Mouse (Mus musculus): ENCODE measurements around the gene Prmt1. TPM values are rescaled to one million over a fixed set of nuclear protein-coding genes. Genes with fewer than 3 reads are reported as not detected.

The Prmt1 gene
- polyA plus RNA-seq, 1 experiment from 2014 or later, result 55.6 TPM

GRCm38 (mm10) chr7:45004546-45004945 lies 18.2 kb upstream of the Prmt1 start:
- Histone ChIP-seq H3K79me2 (ENCODE audit: inconsistent target) (peaks cover 53% of the 10 kb centered on the region), H3K36me3 (ENCODE audit: inconsistent target) (peaks cover 85% of the 10 kb centered on the region), H3K4me3 (ENCODE audit: inconsistent target) (no peak overlapping the region), H3K27ac (no peak overlapping the region)
- WGBS (ENCODE audit: missing documents), result 66% methylated on average over 3 of the region's 3 CpGs

GRCm38 (mm10) chr7:45002440-45002839 lies 16.1 kb upstream of the Prmt1 start:
- whole genome bisulfite sequencing (ENCODE audit: missing documents), result 64% methylated on average over 7 of the region's 7 CpGs
- H3K4me3 ChIP-seq (ENCODE audit: inconsistent target), result no peak overlapping the region

GRCm38 (mm10) chr7:45000539-45001114 lies 14.3 kb upstream of the Prmt1 start:
- peaks cover 57% of the 10 kb centered on the region for H3K36me3 ChIP-seq (ENCODE audit: inconsistent target)
- peaks cover 45% of the 10 kb centered on the region for H3K79me2 ChIP-seq (ENCODE audit: inconsistent target)
- H3K4me3 ChIP-seq (ENCODE audit: inconsistent target), result no peak overlapping the region
- 94% methylated on average over 20 of the region's 21 CpGs for WGBS (ENCODE audit: missing documents)
- H3K27ac ChIP-seq, result no peak overlapping the region

More at GRCm38 (mm10) chr7:45002440-45002839, 16.1 kb upstream of the Prmt1 start:
- peaks cover 75% of the 10 kb centered on the region for H3K36me3 ChIP-seq (ENCODE audit: inconsistent target)
- H3K27ac ChIP-seq, result no peak overlapping the region
- peaks cover 57% of the 10 kb centered on the region for H3K79me2 ChIP-seq (ENCODE audit: inconsistent target)

- Histone ChIP-seq H3K79me2 (ENCODE audit: inconsistent target) (peaks cover 42% of the 10 kb centered on the region), H3K36me3 (ENCODE audit: inconsistent target) (peaks cover 48% of the 10 kb centered on the region), H3K4me3 (ENCODE audit: inconsistent target) (no peak overlapping the region), H3K27ac (no peak overlapping the region)
- 94% methylated on average over 11 of the region's 11 CpGs for WGBS (ENCODE audit: missing documents)
Observed at GRCm38 (mm10) chr7:44999753-45000152, 13.4 kb upstream of the Prmt1 start.

GRCm38 (mm10) chr7:44998501-44998955 lies 12.2 kb upstream of the Prmt1 start, which contains the start of gene Bcl2l12:
Gene Bcl2l12, minus strand, starts transcription at chr7:44998712.
- peaks cover 44% of the 10 kb centered on the region for H3K36me3 ChIP-seq (ENCODE audit: inconsistent target)
- under 1% methylated on average over 18 of the region's 18 CpGs for WGBS (ENCODE audit: missing documents)
- peaks cover 42% of the 10 kb centered on the region for H3K79me2 ChIP-seq (ENCODE audit: inconsistent target)
- peak within 1 kb of the TSS; percentile 93 for H3K4me3 ChIP-seq (ENCODE audit: inconsistent target)
- H3K27ac ChIP-seq, result peak within 1 kb of the TSS; percentile 84

- WGBS (ENCODE audit: missing documents), result under 1% methylated on average over 15 of the region's 15 CpGs
- Histone ChIP-seq H3K4me3 (ENCODE audit: inconsistent target) (peak overlapping the region; percentile 93), H3K79me2 (ENCODE audit: inconsistent target) (peaks cover 42% of the 10 kb centered on the region), H3K27ac (peak overlapping the region; percentile 84), H3K36me3 (ENCODE audit: inconsistent target) (peaks cover 44% of the 10 kb centered on the region)
Observed at GRCm38 (mm10) chr7:44997940-44998428, 11.6 kb upstream of the Prmt1 start.

GRCm38 (mm10) chr7:44997231-44997939 lies 11.0 kb upstream of the Prmt1 start, which contains the start of gene Irf3:
Gene Irf3, plus strand, starts transcription at chr7:44997648.
- Histone ChIP-seq H3K36me3 (ENCODE audit: inconsistent target) (peaks cover 38% of the 10 kb centered on the region), H3K4me3 (ENCODE audit: inconsistent target) (peak within 1 kb of the TSS; percentile 93), H3K79me2 (ENCODE audit: inconsistent target) (peaks cover 42% of the 10 kb centered on the region), H3K27ac (peak within 1 kb of the TSS; percentile 84)
- under 1% methylated on average over 43 of the region's 43 CpGs for WGBS (ENCODE audit: missing documents)

GRCm38 (mm10) chr7:44996672-44997071 lies 10.3 kb upstream of the Prmt1 start:
- peaks cover 36% of the 10 kb centered on the region for H3K79me2 ChIP-seq (ENCODE audit: inconsistent target)
- peak overlapping the region; percentile 93 for H3K4me3 ChIP-seq (ENCODE audit: inconsistent target)
- peak overlapping the region; percentile 84 for H3K27ac ChIP-seq
- peaks cover 33% of the 10 kb centered on the region for H3K36me3 ChIP-seq (ENCODE audit: inconsistent target)
- 11% methylated on average over 10 of the region's 10 CpGs for WGBS (ENCODE audit: missing documents)

GRCm38 (mm10) chr7:44986879-44987718 lies 731 bp upstream of the Prmt1 start:
- under 1% methylated on average over 29 of the region's 29 CpGs for WGBS (ENCODE audit: missing documents)
- Histone ChIP-seq H3K79me2 (ENCODE audit: inconsistent target) (peaks cover 21% of the 10 kb centered on the region), H3K36me3 (ENCODE audit: inconsistent target) (peaks cover 11% of the 10 kb centered on the region; the same call in 1 of the 2 replicates), H3K4me3 (ENCODE audit: inconsistent target) (peak overlapping the region; percentile 60), H3K27ac (peak overlapping the region; percentile 48)

GRCm38 (mm10) chr7:44985595-44986191 lies 675 bp downstream of the Prmt1 start:
- H3K27ac ChIP-seq, result peak overlapping the region; percentile 40; the same call in 1 of the 2 replicates
- WGBS (ENCODE audit: missing documents), result under 1% methylated on average over 44 of the region's 45 CpGs
- H3K79me2 ChIP-seq (ENCODE audit: inconsistent target), result peaks cover 21% of the 10 kb centered on the region
- peak overlapping the region; percentile 60 for H3K4me3 ChIP-seq (ENCODE audit: inconsistent target)
- H3K36me3 ChIP-seq (ENCODE audit: inconsistent target), result peaks cover 13% of the 10 kb centered on the region; the same call in 1 of the 2 replicates

- no peak overlapping the region for H3K4me3 ChIP-seq (ENCODE audit: inconsistent target)
Observed at GRCm38 (mm10) chr7:44984833-44985164, 1.6 kb downstream of the Prmt1 start.

GRCm38 (mm10) chr7:44983944-44984832 lies 2.2 kb downstream of the Prmt1 start:
- WGBS (ENCODE audit: missing documents), result 90% methylated on average over 5 of the region's 7 CpGs
- Histone ChIP-seq H3K79me2 (ENCODE audit: inconsistent target) (peaks cover 21% of the 10 kb centered on the region), H3K4me3 (ENCODE audit: inconsistent target) (no peak overlapping the region), H3K27ac (no peak overlapping the region), H3K36me3 (ENCODE audit: inconsistent target) (peaks cover 25% of the 10 kb centered on the region; the same call in 1 of the 2 replicates)

More at GRCm38 (mm10) chr7:44984833-44985164, 1.6 kb downstream of the Prmt1 start:
- 75% methylated on average over 3 of the region's 3 CpGs for WGBS (ENCODE audit: missing documents)
- peaks cover 19% of the 10 kb centered on the region; the same call in 1 of the 2 replicates for H3K36me3 ChIP-seq (ENCODE audit: inconsistent target)
- peaks cover 21% of the 10 kb centered on the region for H3K79me2 ChIP-seq (ENCODE audit: inconsistent target)
- no peak overlapping the region for H3K27ac ChIP-seq

- peaks cover 35% of the 10 kb centered on the region for H3K36me3 ChIP-seq (ENCODE audit: inconsistent target)
Observed at GRCm38 (mm10) chr7:44983085-44983484, 3.3 kb downstream of the Prmt1 start.

More at GRCm38 (mm10) chr7:44983085-44983484, 3.3 kb downstream of the Prmt1 start:
- Histone ChIP-seq H3K27ac (no peak overlapping the region), H3K79me2 (ENCODE audit: inconsistent target) (peaks cover 21% of the 10 kb centered on the region), H3K4me3 (ENCODE audit: inconsistent target) (no peak overlapping the region)
- 21% methylated on average over 6 of the region's 6 CpGs for WGBS (ENCODE audit: missing documents)

Data from macrophage (primary cell).